Mouse (Mus musculus) urinary bladder, postnatal 36 days (tissue): Measurements from ENCODE around the gene Olfm4.

Experiments used
- DNase-seq, 2 experiments: peaks; one replicate each; pipeline ENCODE4 v3.0.0; 2022; ENCODE audit warnings: low spot score in 2 of 2, mixed read lengths in 1 of 2

Olfm4 gene

DNA sequence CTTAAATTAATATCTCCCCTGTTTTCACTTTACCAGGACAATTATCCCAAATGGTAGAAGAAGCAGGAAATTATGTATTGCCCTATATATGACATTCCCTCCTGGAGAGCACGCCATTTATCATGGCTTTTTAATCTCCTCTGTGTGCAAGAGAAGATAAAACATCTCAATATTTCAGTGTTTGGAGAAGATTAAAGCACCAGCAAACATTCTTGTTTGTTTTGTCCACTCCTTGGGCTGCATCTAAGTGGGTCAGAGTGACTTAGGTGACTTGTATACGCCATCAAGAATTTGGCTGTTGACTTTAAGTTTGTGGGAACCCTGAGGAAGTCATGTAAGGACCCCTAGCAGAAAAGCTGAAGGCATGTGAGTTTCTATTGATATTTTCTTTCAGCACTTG lies at the start of gene Olfm4:
Gene Olfm4, plus strand, starts transcription at position 301 of the 400 bp plus-strand sequence.
- no peak for DNase-seq

- no peak for DNase-seq
Measured at GRCm38 (mm10) chr14:79934426-79934825, 49.5 kb upstream of the Olfm4 start.

- DNase-seq, result no peak
Measured at GRCm38 (mm10) chr14:79936879-79937468, 46.9 kb upstream of the Olfm4 start.

DNA sequence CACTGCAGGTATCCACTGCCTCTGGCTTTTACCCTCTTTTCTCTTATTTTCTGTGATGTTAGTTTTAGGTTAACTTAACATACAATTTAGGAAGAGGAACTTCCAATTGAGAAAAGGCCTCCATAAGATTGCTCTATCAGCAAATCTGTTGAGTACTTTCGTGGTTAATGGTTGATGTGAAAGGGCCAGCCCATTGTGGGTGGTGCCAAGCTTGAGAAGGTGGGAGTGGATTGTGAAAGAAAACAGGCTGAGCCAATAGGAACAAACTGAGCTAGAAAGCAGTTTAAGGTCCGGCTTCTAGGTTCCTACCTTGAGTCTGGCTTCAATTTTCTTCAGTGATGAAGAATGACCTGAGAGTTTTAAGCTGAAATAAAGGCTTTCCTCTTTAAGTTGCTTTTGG lies 38.0 kb upstream of the Olfm4 start:
- DNase-seq, result no peak

DNA sequence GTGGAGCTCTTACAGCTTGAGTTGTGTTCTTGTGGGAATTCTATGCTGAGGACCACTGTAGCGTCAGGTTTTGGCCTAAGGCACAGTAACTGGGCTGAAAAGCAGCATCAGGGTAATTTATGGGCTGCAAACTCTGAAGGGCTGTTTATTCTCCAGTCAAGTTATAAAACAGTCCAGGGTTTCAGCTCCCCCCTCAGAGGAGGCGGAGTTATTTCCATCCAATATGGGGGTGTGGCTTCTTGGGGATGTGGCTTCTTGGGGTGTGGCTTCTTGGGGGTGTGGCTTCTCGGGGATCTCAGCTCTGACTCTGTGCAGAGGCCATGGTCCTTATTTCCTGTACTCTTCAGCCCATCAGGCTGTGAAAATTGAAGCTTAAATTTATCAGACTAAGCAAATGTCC lies 28.2 kb upstream of the Olfm4 start:
- DNase-seq, result no peak

DNA sequence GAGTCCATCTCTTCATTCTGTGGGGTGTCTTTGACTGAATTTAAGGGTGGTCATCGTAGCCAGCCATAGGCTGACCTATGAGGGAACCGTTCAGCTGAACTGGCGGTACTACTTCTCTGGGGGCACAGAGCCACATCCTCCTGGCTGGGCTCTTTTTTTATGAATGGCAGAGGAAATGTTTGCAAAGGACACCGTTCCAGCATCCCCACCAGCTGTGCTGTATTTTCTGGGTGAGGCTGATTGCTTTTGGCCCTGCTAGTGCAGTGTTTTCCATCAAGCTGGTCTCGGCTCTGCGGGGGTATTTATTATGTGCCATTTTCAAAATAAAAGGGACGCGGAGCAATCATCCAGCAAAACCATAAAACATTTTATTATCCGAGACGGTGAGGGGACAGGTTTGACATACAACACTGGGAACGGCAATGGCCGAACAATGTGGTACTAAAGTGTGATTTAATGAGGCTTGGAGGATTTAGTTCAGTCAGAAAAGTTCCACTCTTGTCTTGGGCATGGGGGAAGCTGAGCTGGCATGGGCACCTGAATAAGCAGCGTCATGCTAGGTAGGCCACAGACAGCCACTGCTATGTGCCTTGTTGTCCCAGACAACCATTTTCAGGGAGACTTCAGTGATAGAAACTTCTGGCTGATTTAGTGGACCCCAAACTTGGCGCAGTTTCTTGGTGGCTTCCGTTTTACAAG lies 25.9 kb upstream of the Olfm4 start:
- no peak for DNase-seq

DNA sequence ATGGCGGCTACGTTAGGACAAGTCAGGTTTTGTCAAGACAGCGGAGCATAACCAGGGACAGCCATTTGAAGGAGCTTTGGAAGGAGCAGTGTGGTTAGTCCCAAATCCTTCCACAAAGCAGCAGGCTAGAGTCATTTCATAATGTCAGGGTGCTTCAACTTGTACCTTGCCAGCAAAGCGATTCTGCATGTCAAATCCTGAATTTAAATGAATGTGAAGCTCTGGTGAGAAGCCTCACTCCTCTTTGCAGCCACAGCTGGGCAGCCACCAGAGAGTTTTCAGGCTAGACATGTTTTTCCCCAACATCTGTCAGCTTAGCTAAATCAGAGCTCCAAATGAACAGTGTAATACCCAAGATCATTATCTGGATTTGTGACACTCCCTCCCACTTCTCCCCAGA lies 22.7 kb upstream of the Olfm4 start:
- DNase-seq, result no peak

- no peak for DNase-seq
Measured at GRCm38 (mm10) chr14:79961602-79962001, 22.3 kb upstream of the Olfm4 start.

- DNase-seq, result no peak
Measured at GRCm38 (mm10) chr14:79970165-79970564, 13.7 kb upstream of the Olfm4 start.

DNA sequence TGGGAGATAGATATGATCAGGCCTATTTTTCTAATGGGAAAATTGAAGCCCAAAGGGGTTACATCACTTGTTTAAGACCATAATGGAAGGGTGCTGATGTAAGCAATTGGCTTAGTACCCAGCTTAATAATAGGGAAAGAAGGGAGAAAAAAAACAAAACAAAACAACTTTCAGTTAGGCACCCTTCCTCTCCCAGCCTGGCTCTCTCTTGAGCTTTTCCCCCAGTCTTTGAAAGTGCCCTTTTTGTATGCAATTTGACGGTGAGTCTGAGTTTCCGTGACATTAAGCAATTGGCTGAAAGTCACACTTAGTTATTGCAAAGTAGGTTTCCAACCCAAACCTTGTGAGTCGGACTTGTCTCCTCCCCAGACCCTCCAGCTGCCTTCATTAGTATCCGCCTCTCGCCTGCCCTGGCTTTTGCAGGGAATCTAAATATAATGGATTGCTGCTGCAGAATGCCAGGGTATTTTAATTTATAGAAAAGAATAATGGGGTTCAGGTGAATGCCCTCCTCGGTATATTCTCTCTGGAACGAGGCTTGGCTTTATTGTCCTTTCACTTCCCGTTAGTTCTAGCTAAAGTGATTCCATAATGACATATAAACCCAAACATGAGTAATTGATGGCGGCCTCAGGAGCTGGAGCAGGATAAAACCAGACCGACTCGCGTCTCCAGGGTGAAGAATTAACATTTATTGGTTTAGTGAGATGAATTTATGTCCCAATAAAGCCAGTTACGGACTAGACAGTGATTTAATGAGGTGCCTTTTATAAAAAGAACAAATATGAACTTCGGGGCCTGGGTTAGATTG lies 12.7 kb upstream of the Olfm4 start:
- no peak for DNase-seq

- DNase-seq, result no peak
Measured at GRCm38 (mm10) chr14:79981437-79981836, 2.4 kb upstream of the Olfm4 start.

DNA sequence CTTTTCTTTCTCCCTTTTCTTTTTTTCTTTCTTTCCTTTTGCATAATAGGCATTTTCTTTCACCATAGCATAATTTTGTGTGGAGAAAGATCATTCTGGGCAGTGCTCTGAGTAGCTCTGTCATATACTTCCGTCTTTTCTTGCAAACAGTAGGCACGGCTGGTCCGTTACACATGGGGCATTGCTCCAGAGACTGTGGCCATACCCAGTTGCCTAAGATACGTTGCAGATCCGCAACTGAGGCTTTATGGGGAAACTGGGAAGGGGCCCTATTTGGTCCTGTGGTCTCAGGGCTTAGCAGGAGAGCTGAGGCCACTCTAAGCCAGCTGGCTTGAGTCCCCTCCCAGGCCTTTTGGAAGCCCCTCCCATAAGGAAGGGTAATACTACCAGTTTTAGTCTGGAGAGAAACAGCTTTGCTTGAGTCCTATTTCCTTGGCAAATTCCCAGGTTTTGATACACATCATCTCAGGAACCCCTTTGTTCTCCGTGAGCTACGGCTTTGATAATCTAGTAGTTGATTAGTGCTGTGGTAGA lies 1.3 kb downstream of the Olfm4 start:
- DNase-seq, result no peak

GRCm38 (mm10) chr14:79985696-79986095 lies 1.8 kb downstream of the Olfm4 start:
- DNase-seq, result no peak

DNA sequence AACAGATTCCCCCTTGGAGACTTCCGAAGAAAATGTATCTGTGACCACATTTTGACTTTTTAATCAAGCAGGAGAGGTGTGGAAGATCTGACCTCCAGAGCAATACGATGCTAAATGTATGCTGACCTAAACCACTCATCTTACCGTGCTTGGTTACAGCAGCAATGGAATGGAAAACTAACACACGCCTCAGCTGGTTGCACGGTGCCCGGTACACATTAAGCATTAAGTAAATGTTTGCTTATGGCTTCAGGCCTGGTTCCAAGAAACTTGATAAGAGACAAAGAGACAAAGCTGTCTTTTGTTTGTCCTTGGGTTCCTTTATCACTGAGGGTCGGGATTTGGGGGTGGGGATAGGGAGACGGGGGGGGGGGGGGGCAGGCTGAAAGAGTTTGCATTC lies 3.0 kb downstream of the Olfm4 start:
- DNase-seq, result no peak

DNA sequence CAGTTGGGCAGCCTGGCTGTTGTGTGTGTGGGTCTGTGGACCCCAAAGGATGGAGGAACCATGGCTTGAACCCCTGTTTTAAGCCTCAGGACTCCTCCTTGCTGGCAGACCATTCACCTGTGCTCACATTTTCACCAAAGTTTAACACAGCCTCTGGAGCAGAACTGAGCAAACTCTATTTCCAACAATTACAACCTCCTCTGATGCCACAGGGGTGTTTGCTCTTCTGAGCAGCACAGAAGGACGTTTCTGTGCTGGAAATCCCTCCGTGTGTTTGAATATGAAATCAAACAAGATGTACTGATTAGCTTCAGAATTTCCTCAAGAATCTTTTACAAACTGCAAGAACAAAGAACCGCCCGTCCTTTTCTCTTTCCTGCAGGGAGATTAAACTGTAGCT lies 5.9 kb downstream of the Olfm4 start:
- DNase-seq, result no peak

- DNase-seq, result no peak
Measured at GRCm38 (mm10) chr14:79990547-79990946, 6.7 kb downstream of the Olfm4 start.

GRCm38 (mm10) chr14:79997534-79997933 lies 13.7 kb downstream of the Olfm4 start:
- no peak for DNase-seq

GRCm38 (mm10) chr14:80000110-80000531 lies 16.2 kb downstream of the Olfm4 start:
- no peak for DNase-seq

- DNase-seq, result no peak
Measured at GRCm38 (mm10) chr14:80007686-80008085, 23.8 kb downstream of the Olfm4 start.

GRCm38 (mm10) chr14:80010426-80010825 lies 26.5 kb downstream of the Olfm4 start:
- DNase-seq, result no peak

GRCm38 (mm10) chr14:80014966-80015365 lies 31.1 kb downstream of the Olfm4 start:
- DNase-seq, result no peak

DNA sequence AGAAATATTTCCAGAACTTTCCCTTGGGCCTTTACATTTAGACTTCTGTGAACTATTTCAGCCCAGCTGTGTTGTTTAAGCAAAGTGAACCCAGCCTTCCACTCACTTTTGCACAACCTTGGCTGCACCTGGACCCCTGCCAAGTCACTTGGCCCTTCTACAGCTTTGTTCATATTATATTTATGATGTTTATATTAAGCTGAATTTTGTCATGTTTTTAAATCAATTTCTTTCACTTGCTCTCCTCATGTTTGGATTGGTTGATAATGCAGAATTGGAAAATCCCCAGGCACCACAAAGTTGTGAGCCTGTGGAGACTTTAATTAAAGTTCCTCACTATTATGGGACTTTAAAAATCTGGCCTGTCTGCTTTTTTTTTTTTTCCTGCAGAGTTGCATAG lies 32.2 kb downstream of the Olfm4 start:
- DNase-seq, result peak in 1 of 2 experiments; percentile 14

DNA sequence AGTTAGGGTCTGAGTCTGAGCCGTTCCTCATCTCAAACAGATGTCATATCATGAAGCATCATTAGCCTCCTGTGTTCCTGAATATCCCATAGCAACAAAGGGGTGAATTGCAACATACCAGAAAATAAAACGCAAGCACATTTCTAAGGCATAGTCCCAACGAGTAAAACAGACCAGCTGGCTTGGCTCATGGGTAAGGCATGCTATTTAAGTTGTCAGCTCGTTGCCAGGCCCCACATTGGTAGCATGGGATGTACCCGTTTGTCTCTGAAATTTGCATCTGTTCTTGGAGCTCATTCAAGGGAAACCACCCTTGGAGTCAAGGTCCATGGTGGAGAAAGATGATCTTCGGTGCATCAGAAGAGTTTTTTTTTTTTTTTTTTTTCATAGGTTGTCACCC lies 42.2 kb downstream of the Olfm4 start:
- DNase-seq, result no peak
